Mouse (Mus musculus): ENCODE results near the gene Rcn1.

Rcn1 gene

GRCm38 (mm10) chr2:105337171-105337875 lies 61.8 kb downstream of the Rcn1 start:
- no peak for DNase-seq (ENCODE audit: low read depth, low spot score)

GRCm38 (mm10) chr2:105336314-105337027 lies 62.6 kb downstream of the Rcn1 start:
- no peak for DNase-seq (ENCODE audit: low read depth, low spot score)
